Mouse (Mus musculus) lung, postnatal 0 days (tissue): ENCODE data around the gene Actn4.

Experiments used
- CTCF ChIP-seq: IDR thresholded peaks from 2 replicates; pipeline ENCODE4 v1.5.1; 2016; ENCODE audit warnings: antibody characterized with exemption, mild to moderate bottlenecking
- EP300 ChIP-seq: IDR thresholded peaks from 2 replicates; pipeline ENCODE4 v1.6.1; 2016; ENCODE audit warnings: antibody characterized with exemption, mild to moderate bottlenecking, control low read depth

GRCm38 (mm10) chr7:28950346-28951037 lies 11.6 kb downstream of the Actn4 start:
- no peak for TF ChIP-seq CTCF
- no peak for TF ChIP-seq EP300
